Mouse (Mus musculus): ENCODE data around the gene 4933405O20Rik.

The 4933405O20Rik gene

GRCm38 (mm10) chr7:50598890-50599289 lies at the start of gene 4933405O20Rik:
4933405O20Rik (plus strand) TSS chr7:50599190.
- DNase-seq, result no peak

DNA sequence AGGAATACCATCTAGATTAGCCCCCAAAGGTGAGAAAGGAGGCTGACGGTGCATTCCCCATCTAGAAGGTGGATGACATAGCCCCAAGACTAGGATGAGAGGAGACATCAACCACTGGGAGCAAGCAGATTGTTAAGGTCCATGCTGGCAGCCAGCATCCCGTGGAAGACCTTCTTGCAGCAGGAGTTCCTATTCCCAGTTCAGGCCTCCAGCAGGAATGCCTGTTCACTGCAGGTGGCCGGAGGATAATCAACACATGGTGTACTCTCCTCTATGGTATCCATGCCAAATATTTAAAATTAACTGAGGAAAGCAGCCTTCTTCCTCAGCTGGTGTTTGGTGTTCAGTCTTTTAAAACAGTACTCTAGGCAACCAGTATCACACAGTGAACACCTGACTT lies 49.4 kb upstream of the 4933405O20Rik start:
- no peak for DNase-seq

DNA sequence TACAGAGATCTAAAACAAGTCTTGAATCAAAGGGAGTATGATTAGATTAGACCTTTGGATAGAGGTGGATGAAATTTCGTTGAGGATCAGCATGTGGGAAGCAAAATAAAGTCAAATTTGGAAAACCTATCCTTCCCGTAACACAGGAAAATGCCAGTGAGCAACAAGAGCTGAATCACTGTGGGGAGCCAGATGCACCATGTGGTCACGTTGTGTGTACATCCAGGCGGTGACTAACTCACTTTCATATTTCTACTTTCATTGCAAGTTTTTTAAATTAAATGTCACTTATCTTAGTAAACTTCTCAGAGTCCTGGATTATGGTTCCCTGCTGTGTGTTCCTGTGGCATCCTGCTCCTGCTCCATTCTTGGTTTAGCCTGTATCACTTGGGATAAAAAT lies 47.6 kb upstream of the 4933405O20Rik start:
- no peak for DNase-seq

DNA sequence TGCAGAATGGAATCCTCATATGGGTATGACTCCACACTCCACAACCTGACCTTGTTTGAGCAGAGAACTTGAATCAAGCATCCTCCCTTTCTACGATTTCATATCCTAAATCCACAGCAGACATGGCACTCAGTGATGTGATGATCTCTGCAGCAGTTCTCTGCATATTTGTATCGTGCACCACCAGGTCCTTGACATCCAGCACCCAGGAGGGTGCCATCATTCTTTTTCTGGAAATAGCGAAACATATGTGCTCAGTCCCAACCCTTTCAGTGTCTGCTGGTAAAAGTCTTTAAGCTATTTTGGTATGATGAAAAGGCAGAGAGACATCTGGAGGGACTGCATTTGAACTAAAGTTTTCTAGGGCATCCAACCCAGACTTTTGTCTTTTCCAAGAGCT lies 36.3 kb upstream of the 4933405O20Rik start:
- DNase-seq, result no peak

- DNase-seq, result no peak
Observed at GRCm38 (mm10) chr7:50573841-50574240, 25.1 kb upstream of the 4933405O20Rik start.

DNA sequence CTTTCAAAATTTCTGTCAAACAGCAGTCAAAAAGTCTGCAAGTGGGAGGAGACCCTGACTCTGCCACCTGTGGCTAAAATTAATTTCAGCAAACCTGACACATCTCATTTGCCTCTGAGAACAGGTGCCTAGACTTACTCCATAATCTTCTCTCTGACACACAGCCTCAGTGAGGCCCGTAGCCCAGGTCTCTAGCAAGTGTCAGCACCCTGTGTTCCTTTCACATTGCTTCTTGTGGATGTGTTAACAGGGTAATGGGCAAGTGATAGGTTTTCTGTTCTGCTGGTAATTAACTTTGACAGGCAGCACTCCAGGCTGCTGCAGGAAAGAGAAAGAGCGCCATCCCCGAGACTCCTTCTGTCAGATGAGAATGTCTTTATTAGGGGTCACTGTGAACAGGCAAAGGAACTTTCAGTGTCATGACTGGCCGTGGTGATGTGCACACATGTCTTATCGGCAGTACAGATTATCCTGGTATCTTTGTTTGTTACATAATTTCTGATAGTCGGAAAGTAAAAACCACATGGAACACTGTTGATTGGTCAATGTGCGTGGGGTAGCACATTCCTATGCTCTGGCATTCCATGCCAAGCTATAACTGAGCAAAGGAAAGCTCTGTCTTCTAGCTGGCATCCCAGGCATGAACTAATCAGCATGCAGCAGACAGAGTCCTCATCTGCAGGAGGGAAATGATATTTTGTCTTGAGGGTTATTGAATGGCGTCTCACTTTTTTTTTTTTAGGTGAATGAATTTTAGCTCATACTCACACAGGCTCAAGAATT lies 10.2 kb upstream of the 4933405O20Rik start:
- DNase-seq, result no peak

- peak; percentile 1 for DNase-seq
Observed at GRCm38 (mm10) chr7:50614101-50614500, 15.1 kb downstream of the 4933405O20Rik start.

DNA sequence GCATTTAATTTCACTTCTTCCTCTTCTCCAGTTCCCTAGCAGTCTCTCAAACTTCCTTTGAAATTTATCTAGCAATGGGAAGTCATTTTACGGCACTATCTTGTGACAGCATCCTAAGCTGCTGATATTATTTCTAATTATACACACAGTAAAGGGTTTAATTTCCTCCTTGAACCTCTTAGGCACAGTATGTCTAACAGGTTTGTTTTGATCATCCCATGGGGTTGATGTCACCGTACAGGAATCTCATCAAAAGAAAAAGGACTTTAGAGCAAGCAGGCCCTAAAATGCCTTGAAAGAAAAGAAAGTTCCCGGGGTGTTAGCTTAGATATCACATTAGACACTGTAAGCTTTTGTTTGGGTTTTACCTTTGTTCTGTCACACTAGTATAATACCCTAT lies 30.2 kb downstream of the 4933405O20Rik start:
- no peak for DNase-seq

DNA sequence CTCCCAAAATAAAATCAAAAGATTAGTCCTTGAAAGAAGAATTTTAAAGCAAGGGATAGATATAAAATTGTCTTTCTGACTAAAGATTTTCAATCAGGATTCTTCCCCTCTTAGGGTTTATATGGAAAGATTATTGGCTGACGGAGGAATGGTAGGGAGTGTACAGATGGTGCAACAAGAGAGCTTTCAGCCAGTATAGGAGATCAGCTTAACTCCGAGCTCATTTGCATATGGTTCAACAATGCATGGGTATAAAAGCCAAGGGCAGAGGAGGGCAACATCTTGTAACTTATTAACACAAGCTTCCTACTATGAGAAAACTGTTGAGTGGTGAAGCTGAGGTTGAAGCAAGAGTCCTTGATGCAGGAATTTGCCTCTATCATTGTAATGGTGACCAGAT lies 34.2 kb downstream of the 4933405O20Rik start:
- DNase-seq, result no peak
